Mouse (Mus musculus) inflammation-experienced regulatory T-cells (primary cell): ENCODE data around the gene Dop1b. TPM values are rescaled to one million over a fixed set of nuclear protein-coding genes. Genes with fewer than 3 reads are reported as not detected.

Experiments used
- polyA plus RNA-seq, 2 experiments: library from polyadenylated mRNA; unstranded; fragments of 100-300 nt; shearing (Covaris generic); gene quantifications; one replicate each; pipeline ENCODE4 v1.2.1; 2017

The Dop1b gene
- 10 to 100 TPM; 43.4 to 43.5 TPM for polyA plus RNA-seq

GRCm38 (mm10) chr16:93711411-93712188 is at the start of gene Dop1b:
Dop1b (plus strand) TSS chr16:93711904.

GRCm38 (mm10) chr16:93682689-93683507 is 28.8 kb upstream of the Dop1b start, which contains the start of gene Cbr3:
Cbr3 (plus strand) TSS chr16:93683215.

GRCm38 (mm10) chr16:93831627-93832395 is 120.1 kb downstream of the Dop1b start, which contains the start of gene Morc3:
Morc3 (plus strand) TSS chr16:93832121.

Other genes starting within 250 kb of the Dop1b start
- 10 to 100 TPM; 35.0 to 45.2 TPM for gene Setd4, start 107.8 kb upstream of the Dop1b start, polyA plus RNA-seq
- gene Cbr1, start 106.1 kb upstream of the Dop1b start, polyA plus RNA-seq = 10 to 100 TPM; 61.6 to 72.9 TPM
- not detected for gene Gm5678, start 83.8 kb upstream of the Dop1b start, polyA plus RNA-seq
- under 1 TPM; 0.31 to 0.32 TPM for gene Cbr3, start 28.7 kb upstream of the Dop1b start, polyA plus RNA-seq
- gene Morc3, start 120.2 kb downstream of the Dop1b start, polyA plus RNA-seq = 10 to 100 TPM; 87.0 to 88.7 TPM
- 10 to 100 TPM; 16.7 to 28.3 TPM for gene Chaf1b, start 172.0 kb downstream of the Dop1b start, polyA plus RNA-seq